Mouse (Mus musculus) liver, adult (tissue): ENCODE results near the gene Olfr1023.

Experiments used
- GATA4 ChIP-seq: IDR thresholded peaks from 2 replicates; pipeline ENCODE4 v1.6.1; 2014; ENCODE audit warnings: mild to moderate bottlenecking, low read length; ENCODE audit not compliant: insufficient replicate concordance

Gene Olfr1023

DNA sequence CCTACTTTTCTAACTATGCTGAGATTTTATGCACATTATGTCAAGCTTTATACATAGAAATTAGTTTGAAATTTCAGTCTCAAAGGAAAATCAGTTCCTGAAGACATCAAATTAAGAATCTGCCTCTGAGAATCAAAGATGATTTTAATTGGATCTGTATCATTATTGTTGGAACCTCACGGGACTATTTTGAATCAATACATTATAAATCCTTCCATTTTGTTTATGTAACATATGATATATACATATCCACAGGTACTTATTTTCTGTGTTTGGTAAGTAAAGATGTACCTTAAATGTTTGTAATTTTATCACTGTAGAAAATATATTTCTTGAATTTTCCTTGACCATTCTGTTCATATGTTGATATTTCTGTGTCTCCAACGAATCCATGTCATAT lies at the start of gene Olfr1023:
TSS of gene Olfr1023 (plus strand) at position 301 of the 400 bp plus-strand sequence.
- no peak for TF ChIP-seq GATA4

DNA sequence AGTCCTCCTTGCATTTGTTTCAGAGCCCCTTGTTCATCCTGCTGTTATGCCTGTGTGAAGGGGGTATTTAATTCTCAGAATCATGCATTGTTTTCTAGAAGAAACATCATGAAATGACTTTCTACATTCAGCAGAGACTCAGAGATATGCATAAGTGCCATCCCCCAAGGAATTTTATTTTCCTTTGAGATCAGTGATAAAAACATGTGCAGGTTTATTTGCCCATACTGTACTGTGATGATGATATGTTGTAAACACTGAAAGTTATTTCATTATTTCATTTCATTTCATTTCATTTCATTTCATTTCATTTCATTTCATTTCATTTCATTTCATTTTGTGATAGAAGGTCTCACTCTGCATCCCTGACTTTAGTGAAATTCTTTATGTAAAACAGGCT lies 40.1 kb upstream of the Olfr1023 start, which contains the start of gene Olfr1019:
TSS of gene Olfr1019 (minus strand) at position 101 of the 400 bp plus-strand sequence.
- TF ChIP-seq GATA4 = no peak

DNA sequence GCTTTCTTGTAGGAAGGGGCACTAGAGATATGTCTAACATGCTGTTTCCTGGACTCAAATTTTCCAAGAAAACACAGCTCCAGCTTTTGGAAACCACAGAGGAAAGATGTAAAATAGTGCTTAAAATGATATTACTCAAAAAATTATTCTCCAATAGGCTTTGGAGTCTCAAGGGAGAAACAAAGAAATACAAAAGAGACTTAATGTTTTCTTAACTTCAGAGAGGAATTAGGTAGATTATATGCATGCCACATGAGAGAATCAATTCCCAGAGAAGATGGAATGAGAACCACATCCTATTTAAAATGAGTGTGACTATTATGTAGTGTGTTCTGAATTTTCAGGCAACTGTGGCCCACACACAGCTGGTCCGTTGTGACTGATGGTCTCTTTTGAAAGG lies 38.7 kb upstream of the Olfr1023 start, which contains the start of gene Olfr1020:
TSS of gene Olfr1020 (plus strand) at position 301 of the 400 bp plus-strand sequence.
- TF ChIP-seq GATA4 = no peak

DNA sequence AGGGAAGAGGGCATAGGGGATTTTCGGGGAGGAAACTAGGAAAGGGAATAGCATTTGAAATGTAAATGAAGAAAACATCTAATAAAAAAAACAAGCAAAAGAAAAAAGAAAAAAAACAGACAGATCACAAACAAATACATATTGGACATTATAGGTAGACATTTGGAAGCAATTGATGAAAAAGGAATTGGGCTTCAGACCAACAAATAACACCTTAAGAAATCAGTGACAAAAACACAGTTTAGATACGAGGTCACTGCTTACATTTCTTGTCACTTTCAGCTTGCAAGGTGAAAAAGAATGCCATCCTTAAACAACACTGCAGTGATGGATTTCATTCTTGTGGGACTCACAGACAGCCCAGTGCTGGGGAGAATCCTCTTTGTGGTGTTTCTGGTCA lies 17.1 kb upstream of the Olfr1023 start, which contains the start of gene Olfr1022:
TSS of gene Olfr1022 (plus strand) at position 301 of the 400 bp plus-strand sequence.
- no peak for TF ChIP-seq GATA4

DNA sequence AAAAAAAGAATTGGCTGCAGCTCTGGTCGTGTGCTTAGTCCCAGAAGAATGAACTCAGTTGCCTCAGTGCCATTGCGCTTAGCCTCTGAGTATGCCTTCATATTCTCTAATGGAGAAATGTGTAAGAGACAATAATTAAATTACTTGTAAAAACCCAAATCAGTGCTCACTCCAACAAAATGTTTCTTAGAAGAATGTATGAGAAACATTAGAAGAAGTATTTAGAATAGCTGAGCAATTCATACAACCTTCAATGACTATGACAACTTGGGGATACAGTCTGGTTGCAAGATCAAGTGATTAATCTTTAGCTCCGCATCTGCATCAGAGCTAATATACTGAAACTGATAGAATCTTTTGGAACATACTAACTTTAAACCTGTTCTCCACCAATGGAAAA lies 19.5 kb downstream of the Olfr1023 start, which contains the start of gene Olfr1024:
TSS of gene Olfr1024 (minus strand) at position 101 of the 400 bp plus-strand sequence.
- no peak for TF ChIP-seq GATA4

DNA sequence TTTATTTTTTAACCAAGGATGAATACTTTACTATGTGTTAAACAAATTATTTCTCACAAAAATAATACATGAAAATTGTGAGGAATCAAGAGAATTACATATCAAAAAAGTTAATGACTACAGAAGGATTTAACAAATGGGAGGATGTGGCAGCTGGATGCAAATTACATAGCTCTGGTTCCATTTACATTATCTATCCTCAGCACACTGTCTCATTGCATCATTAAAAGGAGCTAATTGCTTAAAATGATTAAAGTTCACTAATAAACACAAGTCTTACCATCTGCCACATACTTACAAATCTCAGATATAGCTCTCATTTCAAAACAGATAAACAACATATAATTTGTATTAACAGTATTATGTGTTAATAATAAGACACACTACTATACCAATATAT lies 27.8 kb downstream of the Olfr1023 start:
- no peak for TF ChIP-seq GATA4

DNA sequence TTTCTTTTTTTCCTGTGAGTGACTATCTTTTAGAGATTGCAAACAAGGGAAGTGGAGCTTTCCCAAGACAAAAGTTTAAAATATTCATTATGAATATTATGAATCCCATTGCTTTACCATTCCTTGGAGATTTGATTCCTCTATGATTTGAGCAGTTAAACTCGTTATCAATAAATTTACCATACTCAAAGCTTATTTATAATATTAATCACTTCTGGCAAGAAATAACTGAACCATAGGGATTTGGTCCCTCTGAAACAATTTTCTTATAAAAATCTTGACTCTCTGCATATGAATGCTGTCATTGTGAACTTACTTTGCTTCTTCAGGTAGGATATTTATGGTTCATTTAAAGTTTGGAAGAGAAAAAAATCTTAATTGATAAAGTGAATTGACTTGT lies 29.5 kb downstream of the Olfr1023 start, which contains the start of gene Olfr1025-ps1:
TSS of gene Olfr1025-ps1 (plus strand) at position 301 of the 400 bp plus-strand sequence.
- no peak for TF ChIP-seq GATA4

DNA sequence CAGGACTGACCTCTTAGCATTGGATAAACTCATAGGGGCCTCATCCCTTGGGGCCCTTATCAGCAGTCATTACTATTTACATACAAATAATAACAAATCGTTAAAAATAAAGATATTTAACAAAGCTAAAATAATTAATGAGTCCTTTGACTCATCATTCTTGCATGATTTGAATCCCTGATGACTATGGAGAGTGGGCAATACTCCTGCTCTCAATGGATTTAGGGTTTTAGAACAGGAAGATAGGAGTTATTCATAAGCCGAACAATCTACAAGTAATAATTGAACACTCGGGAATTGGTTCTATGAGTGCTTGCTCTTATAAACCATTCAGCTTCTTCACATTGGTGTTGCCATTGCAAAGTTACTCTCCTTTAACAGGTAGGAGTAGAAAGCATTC lies 35.8 kb downstream of the Olfr1023 start, which contains the start of gene Olfr1026:
TSS of gene Olfr1026 (plus strand) at position 301 of the 400 bp plus-strand sequence.
- TF ChIP-seq GATA4 = no peak
